Mouse (Mus musculus): Measurements from ENCODE around the gene Ctss.

GRCm38 (mm10) chr3:95499024-95499423, 27.6 kb upstream of the Ctss start, which contains the start of gene Ctsk:
- no peak for TF ChIP-seq CTCF (IDR thresholded peaks at IDR 0.05; ENCODE audit: low read depth, low read length)
- TF ChIP-seq POLR2A (IDR thresholded peaks at IDR 0.05; ENCODE audit: insufficient read depth, low read length): no peak

Measured in ES-Bruce4 (cell line).